Mouse (Mus musculus): ENCODE results near the gene Esf1.
"Not testable (repeated sequence)": the region's sequence is repeated elsewhere in the genome, so short reads cannot be mapped to it uniquely, and the experiment has no call there.

- not testable (repeated sequence) for TF ChIP-seq CTCF (IDR thresholded peaks at IDR 0.05; ENCODE audit: extremely low read depth, insufficient read length, insufficient replicate concordance, low read depth, low read length); POLR2A (IDR thresholded peaks at IDR 0.05; ENCODE audit: low read depth, low read length)
Observed at GRCm38 (mm10) chr2:140079284-140079683, 91.1 kb downstream of the Esf1 start.

Measured in small intestine, adult 2 months (tissue).